Mouse (Mus musculus) layer of hippocampus, postnatal 36 days (tissue): ENCODE measurements around the gene Rgs10. TPM values are rescaled to one million over a fixed set of nuclear protein-coding genes. Genes with fewer than 3 reads are reported as not detected.

Experiments used
- DNase-seq, 2 experiments: peaks; one replicate each; pipeline ENCODE4 v3.0.0; 2022
- total RNA-seq, 2 experiments: library from RNA; stranded (reverse); gene quantifications; 2 replicates each; pipeline ENCODE4 v1.2.3; 2021

Gene Rgs10
- total RNA-seq, 2 experiments from 2014 or later: 44.3 to 47.8 TPM

DNA sequence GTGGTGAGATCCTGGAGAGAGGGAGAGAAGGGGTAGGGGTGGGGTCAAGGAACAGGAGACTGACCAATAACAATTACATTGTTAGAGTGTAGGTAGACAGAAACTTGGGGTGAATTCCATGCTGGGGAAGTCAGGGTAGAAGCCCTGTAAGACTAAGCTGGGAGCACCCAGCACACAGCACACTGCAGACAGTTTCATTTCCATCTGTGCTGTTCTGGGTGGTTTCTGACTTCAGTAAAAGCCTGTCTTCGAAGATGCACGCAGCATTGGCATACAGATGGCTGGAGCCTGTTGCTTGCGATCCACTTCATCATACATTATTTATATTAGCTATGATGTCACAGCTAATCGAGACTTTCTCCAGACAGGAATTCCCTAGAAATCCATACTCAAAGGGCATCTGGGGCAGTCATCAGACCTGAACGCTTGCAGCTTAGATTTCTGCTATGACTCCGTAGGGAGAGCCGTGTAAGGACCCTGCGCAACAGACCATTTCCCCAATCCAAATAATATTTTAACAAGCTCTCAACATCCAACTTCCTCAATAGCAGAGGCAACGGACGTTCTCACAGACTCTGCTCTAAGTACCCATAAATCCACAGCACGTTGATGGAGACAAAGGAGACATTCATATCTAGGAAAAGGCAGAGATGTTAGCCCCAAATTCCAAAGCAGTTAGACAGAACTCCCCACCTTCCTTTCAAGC, 7.7 kb downstream of the Rgs10 start:
- peak in 1 of 2 experiments; percentile 16 for DNase-seq

DNA sequence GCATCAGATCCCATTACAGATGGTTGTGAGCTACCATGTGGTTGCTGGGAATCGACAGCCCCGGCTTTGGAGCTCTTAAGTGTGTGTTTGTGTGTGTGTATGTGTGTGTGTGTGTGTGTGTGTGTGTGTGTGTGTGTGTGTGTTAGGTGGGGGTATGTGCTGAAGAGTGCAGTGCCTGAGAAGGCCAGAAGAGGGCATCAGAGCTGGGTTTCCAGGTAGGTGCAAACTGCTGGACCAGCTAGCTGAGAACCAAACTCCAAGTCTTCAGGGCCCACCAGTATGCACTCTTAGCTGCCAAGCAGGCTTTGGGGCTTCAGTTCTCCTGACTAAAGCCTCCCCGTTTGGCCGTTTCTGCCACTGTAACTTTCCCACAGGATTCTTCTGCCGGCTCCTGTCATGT, 10.3 kb downstream of the Rgs10 start:
- no peak for DNase-seq

- DNase-seq: no peak
Observed at GRCm38 (mm10) chr7:128403988-128404387, 14.6 kb downstream of the Rgs10 start.

DNA sequence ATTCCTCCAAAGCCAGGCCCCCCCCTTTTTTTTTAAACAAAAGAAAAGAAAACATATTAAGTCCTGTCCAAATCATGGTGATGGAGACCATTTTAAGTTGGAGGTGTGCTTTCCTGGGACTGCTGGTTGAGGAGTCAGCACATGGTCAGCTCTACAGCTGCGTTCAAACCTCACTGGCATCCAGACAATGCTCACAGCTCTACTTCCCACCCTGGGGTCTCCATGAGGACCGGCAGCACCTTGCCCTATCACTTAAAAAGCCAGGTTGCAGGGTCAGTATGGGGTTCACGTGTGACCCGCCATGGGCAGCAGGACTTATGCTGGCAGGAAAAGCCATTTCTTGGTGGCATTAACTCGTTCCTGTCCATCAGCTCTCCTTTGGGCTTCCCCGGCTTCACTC, 15.0 kb downstream of the Rgs10 start:
- no peak for DNase-seq

DNA sequence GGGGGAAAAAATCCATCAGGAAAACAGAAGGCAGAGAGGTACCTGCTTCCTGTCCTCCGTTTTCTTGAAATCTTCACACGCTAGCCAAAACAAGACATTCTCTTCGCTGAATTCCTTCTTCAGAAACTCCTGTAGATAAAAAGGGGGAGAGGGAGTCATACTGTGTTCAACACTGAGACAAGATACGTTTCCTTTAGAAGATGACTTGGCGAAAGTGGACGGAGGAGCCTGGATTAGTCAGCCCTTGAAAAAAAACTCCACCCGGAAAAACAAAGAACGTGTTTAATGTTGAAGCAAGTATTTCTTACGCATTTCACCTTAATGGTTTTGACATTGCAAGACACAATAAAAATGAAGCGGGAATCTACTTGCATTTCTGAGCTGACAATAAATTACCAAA, 15.4 kb downstream of the Rgs10 start:
- no peak for DNase-seq

- DNase-seq: no peak
Observed at GRCm38 (mm10) chr7:128402577-128402976, 16.0 kb downstream of the Rgs10 start.

GRCm38 (mm10) chr7:128398664-128399063, 19.9 kb downstream of the Rgs10 start:
- no peak for DNase-seq

- DNase-seq: no peak
Observed at GRCm38 (mm10) chr7:128397066-128397465, 21.5 kb downstream of the Rgs10 start.

DNA sequence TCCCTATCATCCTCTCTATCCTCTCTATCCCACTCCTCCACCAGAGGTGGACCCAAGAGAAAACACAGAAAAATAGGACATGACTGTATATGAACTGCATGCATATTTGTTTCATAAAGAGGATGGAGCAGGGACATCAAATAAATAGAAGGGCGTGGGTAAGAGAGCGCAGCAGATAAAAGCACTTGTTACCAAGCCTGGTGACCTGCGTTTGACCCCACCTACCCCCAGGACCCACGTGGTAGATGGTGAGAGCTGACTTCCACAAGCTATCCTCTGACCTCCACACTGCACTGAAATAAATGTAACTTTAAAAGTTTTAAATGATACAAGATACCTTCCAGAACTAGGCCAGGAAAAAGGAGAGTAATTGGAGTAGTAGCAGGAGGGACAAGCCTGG, 24.8 kb downstream of the Rgs10 start:
- no peak for DNase-seq

DNA sequence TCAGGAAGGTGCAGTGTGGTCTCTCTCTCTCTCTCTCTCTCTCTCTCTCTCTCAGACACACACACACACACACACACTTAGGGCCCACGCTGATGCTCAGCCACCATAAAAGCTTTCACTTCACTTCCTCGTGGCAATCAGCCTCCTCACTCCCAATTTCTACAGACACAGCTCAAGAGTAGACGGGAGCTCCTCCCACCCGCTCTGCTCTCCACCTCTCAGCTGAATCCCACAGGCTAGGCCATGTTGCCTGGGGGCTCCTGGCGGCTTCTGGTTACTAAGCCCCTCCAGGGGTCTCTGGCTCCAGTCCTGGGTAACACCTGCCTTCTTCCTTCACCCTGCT, 25.6 kb downstream of the Rgs10 start:
- DNase-seq: no peak

- peak in 1 of 2 experiments; percentile 22 for DNase-seq
Observed at GRCm38 (mm10) chr7:128392071-128392971, 26.2 kb downstream of the Rgs10 start.

GRCm38 (mm10) chr7:128391267-128392057, 27.1 kb downstream of the Rgs10 start:
- DNase-seq: no peak

DNA sequence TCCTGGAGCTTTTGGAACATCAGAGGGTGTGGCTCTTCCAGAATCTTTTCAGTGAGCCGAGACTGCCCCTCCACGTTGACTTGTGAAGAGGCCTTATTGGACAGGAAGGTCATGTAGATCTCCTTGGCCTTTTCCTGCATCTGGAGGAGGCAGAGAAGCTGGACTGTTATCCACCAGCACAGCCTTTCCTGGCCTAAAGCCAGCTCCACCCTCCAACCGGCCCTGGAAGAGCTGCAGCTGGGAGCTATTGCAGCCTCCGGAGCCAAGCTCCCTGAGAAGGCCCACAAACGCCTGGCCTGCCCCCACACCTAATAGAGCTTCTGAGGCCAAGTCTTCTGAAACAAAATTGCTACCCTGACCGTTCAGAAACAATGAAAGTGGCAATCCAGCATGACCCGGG, 29.6 kb downstream of the Rgs10 start:
- DNase-seq: no peak

GRCm38 (mm10) chr7:128383726-128384463, 34.7 kb downstream of the Rgs10 start:
- peak in 1 of 2 experiments; percentile 13 for DNase-seq

- no peak for DNase-seq
Observed at GRCm38 (mm10) chr7:128383189-128383725, 35.3 kb downstream of the Rgs10 start.

- DNase-seq: no peak
Observed at GRCm38 (mm10) chr7:128382527-128382860, 36.1 kb downstream of the Rgs10 start.

DNA sequence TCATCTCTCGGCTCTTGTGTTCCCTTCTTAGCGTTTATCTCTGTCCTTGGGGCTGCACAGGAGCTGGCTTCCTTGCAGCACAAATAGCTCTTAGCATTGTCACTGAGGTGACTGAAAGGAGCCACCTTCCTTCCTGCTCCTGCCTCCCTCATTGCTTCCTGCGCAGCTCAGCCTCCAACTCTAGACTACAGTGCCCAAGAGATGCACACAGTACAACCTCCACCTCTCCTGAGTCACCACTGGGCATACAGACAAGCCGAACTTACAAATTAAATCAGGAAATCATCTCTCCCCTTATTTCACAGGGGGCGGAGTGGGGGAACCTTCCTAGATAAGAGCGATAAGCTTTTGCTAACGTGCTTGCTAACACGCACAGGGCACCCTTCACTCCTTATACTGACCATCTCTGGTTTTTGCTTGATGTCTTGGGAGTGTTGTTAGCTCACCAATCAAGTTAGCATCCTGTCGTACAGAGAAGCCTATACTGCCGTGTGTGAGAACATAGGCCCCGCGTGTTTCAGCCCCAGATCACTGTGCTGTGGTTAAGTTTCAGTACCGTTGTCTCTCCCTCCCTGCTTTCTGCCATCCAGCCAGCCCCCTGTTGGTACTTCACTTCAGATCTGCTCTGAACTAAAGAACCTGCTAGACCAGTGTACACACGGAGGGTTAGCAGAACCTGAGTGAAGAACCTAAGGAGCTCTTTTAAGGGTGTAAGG, 36.6 kb downstream of the Rgs10 start:
- DNase-seq: no peak

DNA sequence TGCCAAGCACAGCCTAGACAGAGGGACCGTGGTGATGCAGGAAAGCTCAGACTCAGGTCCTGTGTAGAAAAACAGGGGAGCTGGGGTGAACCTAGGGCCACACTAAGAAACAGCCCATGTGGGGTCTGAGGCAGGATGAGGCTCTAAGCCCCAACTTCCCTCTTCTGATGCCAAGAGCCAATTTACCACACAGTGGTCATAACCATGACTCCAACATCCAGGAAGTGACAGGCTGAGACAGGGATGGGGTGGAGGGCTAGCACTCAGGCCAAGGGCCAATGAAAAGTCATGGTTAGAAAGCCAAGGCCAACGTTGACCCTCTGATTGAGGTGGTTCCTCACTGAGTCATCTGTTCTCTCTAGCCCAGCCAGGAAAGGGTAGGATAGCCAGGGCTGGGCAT, 37.6 kb downstream of the Rgs10 start:
- no peak for DNase-seq

DNA sequence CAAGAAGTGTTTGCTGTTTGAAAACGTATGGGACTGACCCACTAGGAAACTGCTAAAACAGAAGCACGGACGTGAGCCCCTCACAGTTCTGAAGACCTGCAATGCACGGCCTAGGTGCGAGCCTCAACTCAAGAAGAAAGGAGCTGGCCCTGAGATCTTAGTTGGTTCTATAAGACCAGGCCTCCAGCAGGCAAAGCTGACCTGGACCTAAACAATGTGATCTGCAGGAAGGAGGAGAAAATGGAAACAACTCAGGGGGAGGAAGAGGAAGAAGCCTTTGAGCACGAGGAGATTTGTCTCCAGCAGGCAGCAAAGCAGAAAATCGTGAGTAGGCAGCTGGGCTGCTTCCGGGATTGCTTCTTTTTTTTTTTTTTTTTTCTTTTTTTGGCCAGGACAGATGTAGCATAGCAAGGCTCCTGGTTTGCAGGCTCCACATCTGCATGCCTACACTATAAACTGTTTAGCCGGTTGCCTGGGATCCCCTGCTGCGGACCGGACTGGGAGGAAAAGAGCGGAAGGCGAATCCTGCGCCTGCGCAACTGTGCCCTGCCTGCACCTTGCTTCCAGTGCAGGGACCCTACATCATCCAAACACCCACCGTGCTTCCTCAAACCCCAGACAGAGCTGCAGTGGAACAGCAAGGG, 39.3 kb downstream of the Rgs10 start:
- DNase-seq: no peak

- DNase-seq: no peak
Observed at GRCm38 (mm10) chr7:128376206-128376701, 42.3 kb downstream of the Rgs10 start.

- no peak for DNase-seq
Observed at GRCm38 (mm10) chr7:128374156-128374555, 44.4 kb downstream of the Rgs10 start.
